Mouse (Mus musculus) embryonic fibroblast, embryonic 13.5 days (primary cell): ENCODE measurements around the gene Atg4c.

Experiments used
- CTCF ChIP-seq: IDR thresholded peaks from 2 replicates; pipeline ENCODE4 v1.5.1; 2011; ENCODE audit warnings: mild to moderate bottlenecking, control low read depth, low read length, moderate library complexity, borderline replicate concordance; ENCODE audit not compliant: insufficient read depth
- POLR2A ChIP-seq: IDR thresholded peaks from 2 replicates; pipeline ENCODE4 v1.6.1; 2011; ENCODE audit warnings: low read depth, mild to moderate bottlenecking, control low read depth, low read length, moderate library complexity

- TF ChIP-seq POLR2A = no peak
- TF ChIP-seq CTCF = no peak
Measured at GRCm38 (mm10) chr4:99211606-99212005, 17.9 kb downstream of the Atg4c start.
